In the genomic region with DNA sequence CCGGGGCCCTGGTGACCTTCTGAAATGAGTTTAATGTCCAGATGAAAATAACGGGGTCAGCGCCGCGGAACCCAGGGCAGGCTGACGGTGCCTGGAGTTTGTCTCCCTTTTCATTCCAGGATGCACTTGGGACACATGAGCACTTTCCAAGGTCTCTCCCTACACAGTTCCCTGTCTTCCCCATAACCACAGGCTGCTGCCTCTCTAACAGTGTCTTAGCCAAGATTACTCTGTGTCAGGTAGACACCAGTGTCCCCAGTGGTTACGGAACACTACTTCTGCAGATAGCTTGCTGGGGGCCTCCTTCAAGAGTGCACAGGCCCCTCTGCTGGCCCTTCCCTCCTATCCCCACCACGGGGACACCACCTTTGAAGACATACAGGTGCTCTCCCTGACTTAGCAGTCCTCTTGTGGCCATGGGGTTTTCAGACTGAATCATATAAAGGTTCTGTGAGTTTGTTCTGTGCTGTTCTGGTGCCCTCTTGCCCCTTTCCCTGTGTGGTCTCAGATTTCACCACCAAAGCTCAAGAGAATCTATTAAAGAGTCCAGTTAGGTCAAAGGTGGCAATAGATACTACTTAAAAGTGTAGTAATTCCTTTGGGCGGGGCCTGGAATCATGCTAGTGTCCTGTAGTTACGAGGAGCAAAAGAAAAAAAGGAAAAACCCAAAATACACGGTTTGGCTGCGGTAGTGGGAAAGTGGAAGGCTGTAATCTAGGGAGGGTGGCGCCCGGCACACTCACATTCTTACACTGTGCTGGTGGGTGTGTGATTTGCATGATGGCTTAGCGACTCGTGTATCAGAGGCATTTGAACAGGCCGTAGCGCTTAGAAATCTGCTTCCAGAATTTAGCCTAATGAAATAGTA, we compare ENCODE assay signal across 7 mouse cellular contexts.
DNase-seq lines count a peak whose midpoint lies in the region; ATAC-seq lines count a peak whose summit lies in the region.

No protein-coding gene starts in this region.

- WGBS in kidney, embryonic 14.5 days = 48% methylated on average over 18 of the region's 18 CpGs
- WGBS in liver, embryonic 12.5 days (ENCODE audit: insufficient replicate concordance) = 80% methylated on average over 18 of the region's 18 CpGs

- no peaks in the 10 kb centered on the region for H3K27me3 ChIP-seq in kidney, embryonic 14.5 days (ENCODE audit: control insufficient read depth, insufficient read depth, low read length)
- no peaks in the 10 kb centered on the region for H3K27me3 ChIP-seq in liver, embryonic 12.5 days (replicated peaks)

- H3K27ac ChIP-seq in kidney, embryonic 14.5 days (ENCODE audit: low read depth, low read length) = no peak overlapping the region
- peak overlapping the region; percentile 76 for H3K27ac ChIP-seq in brown adipose tissue, adult 24 weeks (replicated peaks; ENCODE audit: low read depth, low read length)
- H3K27ac ChIP-seq in liver, embryonic 12.5 days = peak overlapping the region; percentile 98

- no peak for DNase-seq in kidney, postnatal 14 days
- DNase-seq in NIH3T3 (ENCODE audit: low read depth) (peak; percentile 27), MN1 (ENCODE audit: low spot score) (no peak)
- DNase-seq in Muller cell, postnatal 12 days (ENCODE audit: inconsistent ontology term) = no peak

- no peak overlapping the region for H3K9ac ChIP-seq in kidney, embryonic 14.5 days (ENCODE audit: low read depth, low read length)
- H3K9ac ChIP-seq in liver, embryonic 12.5 days = peak overlapping the region; percentile 30

- no peak overlapping the region for H3K4me3 ChIP-seq in kidney, embryonic 14.5 days (ENCODE audit: low read length)
- peak overlapping the region; percentile 14; the same call in 1 of the 2 replicates for H3K4me3 ChIP-seq in brown adipose tissue, adult 24 weeks (ENCODE audit: insufficient read depth, low read depth, low read length)
- H3K4me3 ChIP-seq in liver, embryonic 12.5 days = no peak overlapping the region

- no peaks in the 10 kb centered on the region for H3K36me3 ChIP-seq in kidney, embryonic 14.5 days (ENCODE audit: control insufficient read depth, insufficient read depth, low read length)
- H3K36me3 ChIP-seq in liver, embryonic 12.5 days = peaks cover 6% of the 10 kb centered on the region; the same call in 1 of the 2 replicates

- no peak overlapping the region for H3K4me2 ChIP-seq in kidney, embryonic 14.5 days (replicated peaks; ENCODE audit: low read depth, low read length)
- H3K4me2 ChIP-seq in liver, embryonic 12.5 days = no peak overlapping the region

- ATAC-seq in kidney, embryonic 14.5 days (ENCODE audit: low FRiP score, low TSS enrichment) = peak; percentile 28; the same call in 1 of the 2 replicates
- no peak for ATAC-seq in liver, embryonic 12.5 days

- H3K9me3 ChIP-seq in kidney, embryonic 14.5 days (ENCODE audit: control insufficient read depth, low read length) = no peaks in the 10 kb centered on the region
- H3K9me3 ChIP-seq in liver, embryonic 12.5 days (replicated peaks) = peaks cover 5% of the 10 kb centered on the region; the same call in 1 of the 2 replicates

- peaks cover 16% of the 10 kb centered on the region for H3K4me1 ChIP-seq in kidney, embryonic 14.5 days (ENCODE audit: control insufficient read depth, insufficient read depth, low read length)
- H3K4me1 ChIP-seq in brown adipose tissue, adult 24 weeks (ENCODE audit: control insufficient read depth, insufficient read depth, insufficient read length, low read length) = peaks cover 38% of the 10 kb centered on the region
- H3K4me1 ChIP-seq in liver, embryonic 12.5 days = peaks cover 87% of the 10 kb centered on the region
